Mouse (Mus musculus): ENCODE results near the gene Akap6. TPM values are rescaled to one million over a fixed set of nuclear protein-coding genes. Genes with fewer than 3 reads are reported as not detected.

Gene Akap6
- polyA plus RNA-seq, 1 experiment from 2014 or later = 2.0 TPM

- Histone ChIP-seq H3K36me3 (ENCODE audit: control insufficient read depth, insufficient read depth, low read length) (no peaks in the 10 kb centered on the region), H3K9me3 (replicated peaks; ENCODE audit: control insufficient read depth, low read length) (no peaks in the 10 kb centered on the region), H3K27ac (ENCODE audit: low read length) (no peak overlapping the region), H3K27me3 (ENCODE audit: control insufficient read depth, insufficient read depth, low read length) (no peaks in the 10 kb centered on the region), H3K4me2 (ENCODE audit: low read depth, low read length) (0 out of 2 replicates have a peak overlapping the region, but pooled peaks have one; percentile 27), H3K9ac (ENCODE audit: low read length) (no peak overlapping the region), H3K4me1 (ENCODE audit: control insufficient read depth, insufficient read depth, low read length) (0 out of 2 replicates have a peak, but pooled peaks cover 3% of the 10 kb centered on the region), H3K4me3 (replicated peaks; ENCODE audit: low read length) (no peak overlapping the region)
- WGBS = 31% methylated on average over 1 of the region's 1 CpGs
- no peak for ATAC-seq (ENCODE audit: insufficient read depth, low FRiP score)
These were observed 425.5 kb downstream of the Akap6 start for GRCm38 (mm10) chr12:53124696-53125095.

GRCm38 (mm10) chr12:53125286-53125685 lies 426.1 kb downstream of the Akap6 start:
- H3K4me1 ChIP-seq (ENCODE audit: control insufficient read depth, insufficient read depth, low read length) = 0 out of 2 replicates have a peak, but pooled peaks cover 3% of the 10 kb centered on the region
- whole genome bisulfite sequencing = 74% methylated on average over 4 of the region's 4 CpGs
- H3K4me3 ChIP-seq (replicated peaks; ENCODE audit: low read length) = no peak overlapping the region
- H3K9me3 ChIP-seq (replicated peaks; ENCODE audit: control insufficient read depth, low read length) = no peaks in the 10 kb centered on the region
- H3K27me3 ChIP-seq (ENCODE audit: control insufficient read depth, insufficient read depth, low read length) = no peaks in the 10 kb centered on the region
- no peaks in the 10 kb centered on the region for H3K36me3 ChIP-seq (ENCODE audit: control insufficient read depth, insufficient read depth, low read length)
- H3K9ac ChIP-seq (ENCODE audit: low read length) = no peak overlapping the region
- H3K4me2 ChIP-seq (ENCODE audit: low read depth, low read length) = no peak overlapping the region
- ATAC-seq (ENCODE audit: insufficient read depth, low FRiP score) = no peak
- H3K27ac ChIP-seq (ENCODE audit: low read length) = no peak overlapping the region

GRCm38 (mm10) chr12:53134196-53134595 lies 435.0 kb downstream of the Akap6 start:
- no peak overlapping the region for H3K4me2 ChIP-seq (ENCODE audit: low read depth, low read length)
- 71% methylated on average over 2 of the region's 2 CpGs for WGBS
- no peaks in the 10 kb centered on the region for H3K27me3 ChIP-seq (ENCODE audit: control insufficient read depth, insufficient read depth, low read length)
- no peak overlapping the region for H3K27ac ChIP-seq (ENCODE audit: low read length)
- H3K9ac ChIP-seq (ENCODE audit: low read length) = no peak overlapping the region
- ATAC-seq (ENCODE audit: insufficient read depth, low FRiP score) = no peak
- H3K4me3 ChIP-seq (replicated peaks; ENCODE audit: low read length) = no peak overlapping the region
- H3K9me3 ChIP-seq (replicated peaks; ENCODE audit: control insufficient read depth, low read length) = no peaks in the 10 kb centered on the region
- H3K36me3 ChIP-seq (ENCODE audit: control insufficient read depth, insufficient read depth, low read length) = no peaks in the 10 kb centered on the region
- no peaks in the 10 kb centered on the region for H3K4me1 ChIP-seq (ENCODE audit: control insufficient read depth, insufficient read depth, low read length)

DNA sequence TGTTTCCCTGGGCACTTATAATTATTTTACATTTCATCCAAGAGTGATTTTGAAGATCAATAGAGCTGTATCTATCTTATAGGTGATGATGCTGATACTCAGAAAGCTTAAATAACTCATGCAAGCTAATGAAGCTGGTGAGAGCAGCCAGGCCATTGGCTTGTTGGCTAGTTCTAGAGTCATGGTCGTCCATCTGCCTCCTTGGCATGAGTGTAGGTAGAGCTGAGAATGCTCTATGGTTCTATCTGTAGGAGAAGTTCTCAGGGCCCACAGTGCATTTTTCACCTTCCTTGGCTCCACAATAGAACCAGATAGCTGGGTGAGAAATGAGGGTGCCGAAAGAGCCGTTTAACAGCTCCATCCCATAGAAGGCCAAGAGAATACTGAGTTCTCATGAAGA lies 438.1 kb downstream of the Akap6 start:
- no peak for ATAC-seq (ENCODE audit: insufficient read depth, low FRiP score)
- WGBS = 84% methylated on average over 3 of the region's 3 CpGs
- no peaks in the 10 kb centered on the region for H3K9me3 ChIP-seq (replicated peaks; ENCODE audit: control insufficient read depth, low read length)
- H3K4me3 ChIP-seq (replicated peaks; ENCODE audit: low read length) = no peak overlapping the region
- no peak overlapping the region for H3K4me2 ChIP-seq (ENCODE audit: low read depth, low read length)
- H3K27me3 ChIP-seq (ENCODE audit: control insufficient read depth, insufficient read depth, low read length) = no peaks in the 10 kb centered on the region
- H3K27ac ChIP-seq (ENCODE audit: low read length) = no peak overlapping the region
- H3K36me3 ChIP-seq (ENCODE audit: control insufficient read depth, insufficient read depth, low read length) = no peaks in the 10 kb centered on the region
- H3K9ac ChIP-seq (ENCODE audit: low read length) = no peak overlapping the region
- H3K4me1 ChIP-seq (ENCODE audit: control insufficient read depth, insufficient read depth, low read length) = no peaks in the 10 kb centered on the region

- Histone ChIP-seq H3K4me2 (ENCODE audit: low read depth, low read length) (no peak overlapping the region), H3K4me3 (replicated peaks; ENCODE audit: low read length) (no peak overlapping the region), H3K9ac (ENCODE audit: low read length) (no peak overlapping the region), H3K9me3 (replicated peaks; ENCODE audit: control insufficient read depth, low read length) (no peaks in the 10 kb centered on the region), H3K27ac (ENCODE audit: low read length) (no peak overlapping the region), H3K36me3 (ENCODE audit: control insufficient read depth, insufficient read depth, low read length) (no peaks in the 10 kb centered on the region), H3K4me1 (ENCODE audit: control insufficient read depth, insufficient read depth, low read length) (peaks cover 7% of the 10 kb centered on the region; the same call in 1 of the 2 replicates), H3K27me3 (ENCODE audit: control insufficient read depth, insufficient read depth, low read length) (no peaks in the 10 kb centered on the region)
- no peak for ATAC-seq (ENCODE audit: insufficient read depth, low FRiP score)
- 85% methylated on average over 6 of the region's 6 CpGs for WGBS
These were observed 445.0 kb downstream of the Akap6 start for GRCm38 (mm10) chr12:53144122-53144695.

DNA sequence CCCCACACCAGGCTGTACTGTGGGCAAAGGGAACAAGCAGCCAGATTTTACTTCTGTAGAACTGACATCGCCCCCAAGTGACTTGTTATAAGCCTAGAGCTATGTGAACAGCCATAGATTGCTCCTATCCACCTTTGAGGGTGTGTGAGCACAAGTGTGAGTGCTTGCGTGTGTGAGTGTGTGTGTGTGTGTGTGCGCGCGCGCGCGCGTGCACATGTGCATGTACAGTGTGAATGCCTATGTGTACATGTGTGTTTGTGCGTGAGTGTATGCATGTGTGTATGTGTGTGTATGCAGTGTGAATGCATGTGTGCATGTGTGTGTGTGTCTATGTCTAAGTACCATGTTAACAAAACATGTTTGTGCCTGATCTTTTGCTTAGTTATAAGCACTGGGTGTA lies 445.6 kb downstream of the Akap6 start:
- WGBS = 97% methylated on average over 10 of the region's 10 CpGs
- H3K4me3 ChIP-seq (replicated peaks; ENCODE audit: low read length) = no peak overlapping the region
- no peak overlapping the region for H3K27ac ChIP-seq (ENCODE audit: low read length)
- H3K9me3 ChIP-seq (replicated peaks; ENCODE audit: control insufficient read depth, low read length) = no peaks in the 10 kb centered on the region
- H3K27me3 ChIP-seq (ENCODE audit: control insufficient read depth, insufficient read depth, low read length) = no peaks in the 10 kb centered on the region
- no peak for ATAC-seq (ENCODE audit: insufficient read depth, low FRiP score)
- H3K36me3 ChIP-seq (ENCODE audit: control insufficient read depth, insufficient read depth, low read length) = no peaks in the 10 kb centered on the region
- peaks cover 7% of the 10 kb centered on the region; the same call in 1 of the 2 replicates for H3K4me1 ChIP-seq (ENCODE audit: control insufficient read depth, insufficient read depth, low read length)
- H3K4me2 ChIP-seq (ENCODE audit: low read depth, low read length) = no peak overlapping the region
- H3K9ac ChIP-seq (ENCODE audit: low read length) = no peak overlapping the region

- WGBS = 40% methylated on average over 4 of the region's 4 CpGs
These were observed 446.3 kb downstream of the Akap6 start for GRCm38 (mm10) chr12:53145516-53145915.

DNA sequence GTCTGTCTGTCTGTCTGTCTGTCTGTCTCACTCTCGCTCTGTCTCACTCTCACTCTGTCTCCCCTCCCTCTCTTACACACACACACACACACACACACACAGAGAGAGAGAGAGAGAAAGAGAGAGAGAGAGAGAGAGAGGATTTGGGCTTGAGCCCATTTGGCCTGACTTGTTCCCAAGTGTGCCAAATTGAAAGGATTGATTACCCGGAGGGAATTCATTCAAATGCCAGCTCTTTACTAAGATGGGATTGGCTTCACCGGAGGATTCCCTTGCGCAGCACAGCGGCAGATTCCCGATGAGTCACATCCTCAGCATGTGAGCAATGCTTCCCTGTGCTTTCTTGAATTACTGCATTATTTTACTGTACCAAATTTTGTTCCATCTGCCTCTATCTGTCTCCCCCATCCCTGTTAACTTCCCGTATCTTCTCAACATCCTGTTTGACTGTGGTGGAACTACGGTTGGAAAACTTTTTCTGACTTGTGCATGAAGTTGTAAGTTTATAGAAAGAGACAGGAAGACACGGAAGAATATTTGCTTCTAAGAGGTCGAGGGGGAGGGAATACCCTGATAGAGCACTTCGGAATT lies 447.4 kb downstream of the Akap6 start:
- H3K9ac ChIP-seq (ENCODE audit: low read length) = no peak overlapping the region
- H3K27me3 ChIP-seq (ENCODE audit: control insufficient read depth, insufficient read depth, low read length) = no peaks in the 10 kb centered on the region
- H3K36me3 ChIP-seq (ENCODE audit: control insufficient read depth, insufficient read depth, low read length) = no peaks in the 10 kb centered on the region
- no peak overlapping the region for H3K4me3 ChIP-seq (replicated peaks; ENCODE audit: low read length)
- H3K27ac ChIP-seq (ENCODE audit: low read length) = no peak overlapping the region
- ATAC-seq (ENCODE audit: insufficient read depth, low FRiP score) = peak; percentile 44; the same call in 1 of the 2 replicates
- peak overlapping the region; percentile 35; the same call in 1 of the 2 replicates for H3K4me2 ChIP-seq (ENCODE audit: low read depth, low read length)
- H3K4me1 ChIP-seq (ENCODE audit: control insufficient read depth, insufficient read depth, low read length) = peaks cover 7% of the 10 kb centered on the region; the same call in 1 of the 2 replicates
- no peaks in the 10 kb centered on the region for H3K9me3 ChIP-seq (replicated peaks; ENCODE audit: control insufficient read depth, low read length)
- WGBS = 39% methylated on average over 11 of the region's 11 CpGs

More at GRCm38 (mm10) chr12:53145516-53145915, 446.3 kb downstream of the Akap6 start:
- Histone ChIP-seq H3K4me1 (ENCODE audit: control insufficient read depth, insufficient read depth, low read length) (peaks cover 7% of the 10 kb centered on the region; the same call in 1 of the 2 replicates), H3K27ac (ENCODE audit: low read length) (no peak overlapping the region), H3K4me2 (ENCODE audit: low read depth, low read length) (no peak overlapping the region), H3K27me3 (ENCODE audit: control insufficient read depth, insufficient read depth, low read length) (no peaks in the 10 kb centered on the region), H3K36me3 (ENCODE audit: control insufficient read depth, insufficient read depth, low read length) (no peaks in the 10 kb centered on the region), H3K4me3 (replicated peaks; ENCODE audit: low read length) (no peak overlapping the region), H3K9ac (ENCODE audit: low read length) (no peak overlapping the region), H3K9me3 (replicated peaks; ENCODE audit: control insufficient read depth, low read length) (no peaks in the 10 kb centered on the region)
- ATAC-seq (ENCODE audit: insufficient read depth, low FRiP score) = no peak

- H3K9ac ChIP-seq (ENCODE audit: low read length) = no peak overlapping the region
- no peak for ATAC-seq (ENCODE audit: insufficient read depth, low FRiP score)
- 78% methylated on average over 11 of the region's 11 CpGs for WGBS
- H3K4me2 ChIP-seq (ENCODE audit: low read depth, low read length) = no peak overlapping the region
- H3K27me3 ChIP-seq (ENCODE audit: control insufficient read depth, insufficient read depth, low read length) = no peaks in the 10 kb centered on the region
- no peak overlapping the region for H3K4me3 ChIP-seq (replicated peaks; ENCODE audit: low read length)
- H3K9me3 ChIP-seq (replicated peaks; ENCODE audit: control insufficient read depth, low read length) = no peaks in the 10 kb centered on the region
- no peaks in the 10 kb centered on the region for H3K36me3 ChIP-seq (ENCODE audit: control insufficient read depth, insufficient read depth, low read length)
- peaks cover 7% of the 10 kb centered on the region; the same call in 1 of the 2 replicates for H3K4me1 ChIP-seq (ENCODE audit: control insufficient read depth, insufficient read depth, low read length)
- no peak overlapping the region for H3K27ac ChIP-seq (ENCODE audit: low read length)
These were observed 448.5 kb downstream of the Akap6 start for GRCm38 (mm10) chr12:53147696-53148095.
